Mouse (Mus musculus) midbrain, embryonic 14.5 days (tissue): ENCODE data around the gene Psmb5. TPM values are rescaled to one million over a fixed set of nuclear protein-coding genes. Genes with fewer than 3 reads are reported as not detected.

ENCODE experiments used
- ATAC-seq: fragments of 200-750 bp; cut with Nextera tagmentation; 2 replicates; pipeline ENCODE4 v1.8.0; 2017; ENCODE audit warnings: moderate number of reproducible peaks, moderate library complexity; ENCODE audit not compliant: low FRiP score, low TSS enrichment
- DNase-seq: peaks from one replicate; pipeline ENCODE4 v3.0.0-alpha.2; 2015
- H3K27ac ChIP-seq: fragments of 300-500 bp; sonication (generic); replicated peaks from 2 replicates; pipeline ENCODE4 v1.5.1; 2014; ENCODE audit warnings: mild to moderate bottlenecking, low read depth, low read length, moderate library complexity
- H3K27me3 ChIP-seq: fragments of 300-500 bp; sonication (generic); 2 replicates; pipeline ENCODE4 v1.6.1; 2014; ENCODE audit warnings: low read length, control low read depth, mixed read lengths; ENCODE audit not compliant: control insufficient read depth, insufficient read depth
- H3K36me3 ChIP-seq: fragments of 300-500 bp; sonication (generic); 2 replicates; pipeline ENCODE4 v1.6.1; 2014; ENCODE audit warnings: low read length, control low read depth; ENCODE audit not compliant: control insufficient read depth, insufficient read depth
- H3K4me1 ChIP-seq: fragments of 300-500 bp; sonication (generic); 2 replicates; pipeline ENCODE4 v1.6.1; 2014; ENCODE audit warnings: mild to moderate bottlenecking, antibody characterized with exemption, low read length, control low read depth; ENCODE audit not compliant: control insufficient read depth, insufficient read depth
- H3K4me2 ChIP-seq: fragments of 300-500 bp; sonication (generic); 2 replicates; pipeline ENCODE4 v1.6.1; 2014; ENCODE audit warnings: mild to moderate bottlenecking, low read length, moderate library complexity
- H3K4me3 ChIP-seq: fragments of 300-500 bp; sonication (generic); replicated peaks from 2 replicates; pipeline ENCODE4 v1.5.1; 2014; ENCODE audit warnings: low read depth, low read length
- H3K9ac ChIP-seq: fragments of 300-500 bp; sonication (generic); replicated peaks from 2 replicates; pipeline ENCODE4 v1.6.1; 2014; ENCODE audit warnings: mild to moderate bottlenecking, low read length, moderate library complexity
- H3K9me3 ChIP-seq: fragments of 300-500 bp; sonication (generic); 2 replicates; pipeline ENCODE4 v1.6.1; 2016; ENCODE audit warnings: low read length, control low read depth, mixed read lengths; ENCODE audit not compliant: control insufficient read depth
- WGBS: fragments of 180-500 bp; shearing (Covaris S2); extraction: QIAGEN DNeasy Blood & Tissue Kit; methylation state at CpG from one replicate; pipeline ENCODE4 v1.1.7; 2014; 5-methylcytosine and 5-hydroxymethylcytosine counted together
- polyA plus RNA-seq: library from polyadenylated mRNA; unstranded; fragments of >200 nt; fragmentation: Nextera tagmentation; extraction: Ambion mirVana; gene quantifications from 2 replicates; pipeline ENCODE4 v1.2.1, GENCODE M21; 2014

The Psmb5 gene
- polyA plus RNA-seq, 1 experiment from 2014 or later, result 409 TPM

GRCm38 (mm10) chr14:54607226-54607625 is 10.6 kb downstream of the Psmb5 start:
- peaks cover 7% of the 10 kb centered on the region for H3K36me3 ChIP-seq
- no peak overlapping the region for H3K4me3 ChIP-seq
- H3K9ac ChIP-seq, result no peak overlapping the region
- no peaks in the 10 kb centered on the region for H3K27me3 ChIP-seq
- DNase-seq (no peak), ATAC-seq (no peak)
- no peaks in the 10 kb centered on the region for H3K9me3 ChIP-seq
- peaks cover 14% of the 10 kb centered on the region; the same call in 1 of the 2 replicates for H3K4me1 ChIP-seq
- 33% methylated on average over 8 of the region's 8 CpGs for WGBS
- no peak overlapping the region for H3K4me2 ChIP-seq
- no peak overlapping the region for H3K27ac ChIP-seq

GRCm38 (mm10) chr14:54605752-54606321 is 12.0 kb downstream of the Psmb5 start, which contains the start of gene 4931414P19Rik:
4931414P19Rik (minus strand) TSS chr14:54605993.
- Histone ChIP-seq H3K27me3 (no peaks in the 10 kb centered on the region), H3K36me3 (no peaks in the 10 kb centered on the region), H3K9ac (peak within 1 kb of the TSS; percentile 58), H3K4me2 (peak within 1 kb of the TSS; percentile 64), H3K27ac (peak within 1 kb of the TSS; percentile 69), H3K4me3 (peak within 1 kb of the TSS; percentile 45), H3K4me1 (peaks cover 16% of the 10 kb centered on the region; the same call in 1 of the 2 replicates), H3K9me3 (no peaks in the 10 kb centered on the region)
- WGBS, result under 1% methylated on average over 31 of the region's 39 CpGs
- peak; percentile 89 for DNase-seq
- ATAC-seq, result peak; percentile 38; the same call in 1 of the 2 replicates

- Histone ChIP-seq H3K27me3 (no peaks in the 10 kb centered on the region), H3K4me3 (peak overlapping the region; percentile 52), H3K4me2 (peak overlapping the region; percentile 64), H3K9me3 (no peaks in the 10 kb centered on the region), H3K27ac (peak overlapping the region; percentile 92), H3K9ac (no peak overlapping the region), H3K36me3 (no peaks in the 10 kb centered on the region), H3K4me1 (peaks cover 16% of the 10 kb centered on the region; the same call in 1 of the 2 replicates)
- DNase-seq, result peak; percentile 46
- WGBS, result 85% methylated on average over 8 of the region's 8 CpGs
- ATAC-seq, result no peak
These were observed 14.1 kb downstream of the Psmb5 start for GRCm38 (mm10) chr14:54603686-54604085.

GRCm38 (mm10) chr14:54603038-54603654 is 14.7 kb downstream of the Psmb5 start:
- under 1% methylated on average over 46 of the region's 46 CpGs for WGBS
- Histone ChIP-seq H3K9me3 (no peaks in the 10 kb centered on the region), H3K27me3 (no peaks in the 10 kb centered on the region), H3K27ac (peak overlapping the region; percentile 92), H3K4me3 (peak overlapping the region; percentile 52), H3K4me1 (peaks cover 16% of the 10 kb centered on the region; the same call in 1 of the 2 replicates), H3K4me2 (peak overlapping the region; percentile 64), H3K36me3 (no peaks in the 10 kb centered on the region), H3K9ac (peak overlapping the region; percentile 68)
- ATAC-seq, result peak; percentile 99
- DNase-seq, result peak; percentile 98

GRCm38 (mm10) chr14:54602613-54603012 is 15.2 kb downstream of the Psmb5 start:
- DNase-seq (peak; percentile 57), ATAC-seq (peak; percentile 12; the same call in 1 of the 2 replicates)
- no peaks in the 10 kb centered on the region for H3K36me3 ChIP-seq
- H3K4me3 ChIP-seq, result peak overlapping the region; percentile 52
- H3K4me1 ChIP-seq, result peaks cover 16% of the 10 kb centered on the region; the same call in 1 of the 2 replicates
- H3K27me3 ChIP-seq, result no peaks in the 10 kb centered on the region
- peak overlapping the region; percentile 68 for H3K9ac ChIP-seq
- H3K9me3 ChIP-seq, result no peaks in the 10 kb centered on the region
- 31% methylated on average over 4 of the region's 4 CpGs for WGBS
- peak overlapping the region; percentile 92 for H3K27ac ChIP-seq
- H3K4me2 ChIP-seq, result peak overlapping the region; percentile 64

- Histone ChIP-seq H3K4me3 (no peak overlapping the region), H3K4me1 (peaks cover 16% of the 10 kb centered on the region; the same call in 1 of the 2 replicates), H3K9ac (no peak overlapping the region), H3K27me3 (no peaks in the 10 kb centered on the region), H3K27ac (no peak overlapping the region), H3K9me3 (no peaks in the 10 kb centered on the region), H3K4me2 (no peak overlapping the region), H3K36me3 (no peaks in the 10 kb centered on the region)
- DNase-seq (no peak), ATAC-seq (no peak)
- WGBS, result 77% methylated on average over 2 of the region's 2 CpGs
These were observed 16.2 kb downstream of the Psmb5 start for GRCm38 (mm10) chr14:54601601-54602000.

GRCm38 (mm10) chr14:54597084-54597483 is 20.7 kb downstream of the Psmb5 start:
- no peak overlapping the region for H3K4me3 ChIP-seq
- ATAC-seq (no peak), DNase-seq (no peak)
- 85% methylated on average over 7 of the region's 7 CpGs for WGBS
- 0 out of 2 replicates have a peak, but pooled peaks cover under 1% of the 10 kb centered on the region for H3K4me1 ChIP-seq
- H3K27me3 ChIP-seq, result no peaks in the 10 kb centered on the region
- no peak overlapping the region for H3K4me2 ChIP-seq
- H3K36me3 ChIP-seq, result peaks cover 15% of the 10 kb centered on the region; the same call in 1 of the 2 replicates
- no peaks in the 10 kb centered on the region for H3K9me3 ChIP-seq
- H3K9ac ChIP-seq, result no peak overlapping the region
- no peak overlapping the region for H3K27ac ChIP-seq

- Histone ChIP-seq H3K36me3 (peaks cover 17% of the 10 kb centered on the region; the same call in 1 of the 2 replicates), H3K27ac (no peak overlapping the region), H3K9ac (no peak overlapping the region), H3K4me3 (no peak overlapping the region), H3K9me3 (no peaks in the 10 kb centered on the region), H3K4me2 (no peak overlapping the region), H3K4me1 (no peaks in the 10 kb centered on the region), H3K27me3 (no peaks in the 10 kb centered on the region)
- ATAC-seq, result no peak
- DNase-seq, result no peak
- 68% methylated on average over 28 of the region's 28 CpGs for WGBS
These were observed 23.0 kb downstream of the Psmb5 start for GRCm38 (mm10) chr14:54594631-54595414.
